Mouse (Mus musculus): ENCODE measurements around the gene Gm11541. TPM values are rescaled to one million over a fixed set of nuclear protein-coding genes. Genes with fewer than 3 reads are reported as not detected.

Gene Gm11541
- 0.23 and 0.29 TPM in 2 replicates for polyA plus RNA-seq (2015; fragmentation: Nextera tagmentation; extraction: Ambion mirVana)

- no peak within 1 kb of the TSS for H3K4me2 ChIP-seq
- H3K9me3 ChIP-seq, result no peaks in the 10 kb centered on the region
- no peak within 1 kb of the TSS for H3K27ac ChIP-seq (replicated peaks)
- no peaks in the 10 kb centered on the region for H3K36me3 ChIP-seq
- no peak for ATAC-seq (ENCODE audit: low read depth)
- no peak within 1 kb of the TSS for H3K9ac ChIP-seq
- 71% methylated on average over 5 of the region's 5 CpGs for whole genome bisulfite sequencing
- no peaks in the 10 kb centered on the region for H3K27me3 ChIP-seq
- peaks cover 15% of the 10 kb centered on the region for H3K4me1 ChIP-seq (replicated peaks)
- H3K4me3 ChIP-seq, result no peak within 1 kb of the TSS
Observed at GRCm38 (mm10) chr11:94704472-94704871, at the start of gene Gm11541. Gene Gm11541, minus strand, starts transcription at chr11:94704499.

GRCm38 (mm10) chr11:94752946-94753713, 48.8 kb upstream of the Gm11541 start:
- no peaks in the 10 kb centered on the region for H3K27me3 ChIP-seq
- WGBS, result 51% methylated on average over 2 of the region's 2 CpGs
- H3K27ac ChIP-seq (replicated peaks), result no peak overlapping the region

GRCm38 (mm10) chr11:94741732-94742272, 37.5 kb upstream of the Gm11541 start, which contains the start of gene Cdc34b:
Gene Cdc34b, plus strand, starts transcription at chr11:94741782.
- Histone ChIP-seq H3K4me1 (replicated peaks) (no peaks in the 10 kb centered on the region), H3K27ac (replicated peaks) (no peak within 1 kb of the TSS), H3K9ac (no peak within 1 kb of the TSS), H3K27me3 (no peaks in the 10 kb centered on the region), H3K4me3 (no peak within 1 kb of the TSS), H3K36me3 (no peaks in the 10 kb centered on the region), H3K9me3 (no peaks in the 10 kb centered on the region), H3K4me2 (no peak within 1 kb of the TSS)
- 84% methylated on average over 29 of the region's 29 CpGs for WGBS
- ATAC-seq (ENCODE audit: low read depth), result no peak

More at GRCm38 (mm10) chr11:94752946-94753713, 48.8 kb upstream of the Gm11541 start:
- no peak overlapping the region for H3K9ac ChIP-seq
- H3K4me2 ChIP-seq, result no peak overlapping the region
- no peaks in the 10 kb centered on the region for H3K4me1 ChIP-seq (replicated peaks)
- no peaks in the 10 kb centered on the region for H3K36me3 ChIP-seq
- H3K9me3 ChIP-seq, result no peaks in the 10 kb centered on the region
- ATAC-seq (ENCODE audit: low read depth), result no peak
- H3K4me3 ChIP-seq, result no peak overlapping the region

- Histone ChIP-seq H3K36me3 (no peaks in the 10 kb centered on the region), H3K4me2 (no peak overlapping the region), H3K9me3 (no peaks in the 10 kb centered on the region), H3K4me3 (no peak overlapping the region), H3K4me1 (replicated peaks) (no peaks in the 10 kb centered on the region), H3K27me3 (no peaks in the 10 kb centered on the region), H3K27ac (replicated peaks) (no peak overlapping the region), H3K9ac (no peak overlapping the region)
- WGBS, result 61% methylated on average over 2 of the region's 2 CpGs
- ATAC-seq (ENCODE audit: low read depth), result no peak
Observed at GRCm38 (mm10) chr11:94735746-94736145, 31.4 kb upstream of the Gm11541 start.

DNA sequence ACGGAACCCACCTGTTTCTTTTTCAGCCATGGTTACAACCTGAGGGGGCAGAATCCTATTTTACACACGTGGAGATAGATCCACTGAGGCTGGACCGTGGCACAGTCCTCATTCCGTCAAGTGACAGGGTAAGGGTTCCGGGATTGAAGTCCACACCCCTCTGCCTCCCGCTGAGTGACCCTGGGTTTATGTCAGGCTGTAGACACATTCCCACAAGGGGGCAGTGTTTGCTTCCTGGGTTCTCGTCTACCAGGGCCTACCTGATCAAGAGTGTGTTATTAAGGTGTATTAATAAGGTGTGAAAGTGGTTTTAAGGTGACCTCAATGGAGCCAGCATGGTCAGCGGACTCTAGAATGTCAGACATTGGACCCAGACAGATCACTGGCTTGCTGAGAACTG, 28.5 kb upstream of the Gm11541 start:
- H3K9ac ChIP-seq, result no peak overlapping the region
- no peak overlapping the region for H3K4me2 ChIP-seq
- H3K4me1 ChIP-seq (replicated peaks), result no peaks in the 10 kb centered on the region
- WGBS, result 40% methylated on average over 8 of the region's 8 CpGs
- H3K9me3 ChIP-seq, result no peaks in the 10 kb centered on the region
- no peak overlapping the region for H3K4me3 ChIP-seq
- no peak overlapping the region for H3K27ac ChIP-seq (replicated peaks)
- no peaks in the 10 kb centered on the region for H3K27me3 ChIP-seq
- no peak for ATAC-seq (ENCODE audit: low read depth)
- H3K36me3 ChIP-seq, result no peaks in the 10 kb centered on the region

- Histone ChIP-seq H3K9me3 (no peaks in the 10 kb centered on the region), H3K4me1 (replicated peaks) (no peaks in the 10 kb centered on the region), H3K36me3 (no peaks in the 10 kb centered on the region), H3K27ac (replicated peaks) (no peak overlapping the region), H3K9ac (no peak overlapping the region), H3K4me2 (no peak overlapping the region), H3K4me3 (no peak overlapping the region), H3K27me3 (no peaks in the 10 kb centered on the region)
- no peak for ATAC-seq (ENCODE audit: low read depth)
- 93% methylated on average over 12 of the region's 12 CpGs for WGBS
Observed at GRCm38 (mm10) chr11:94731229-94731628, 26.9 kb upstream of the Gm11541 start.

GRCm38 (mm10) chr11:94730261-94730660, 26.0 kb upstream of the Gm11541 start:
- no peak for ATAC-seq (ENCODE audit: low read depth)
- Histone ChIP-seq H3K4me3 (no peak overlapping the region), H3K27me3 (no peaks in the 10 kb centered on the region), H3K9me3 (no peaks in the 10 kb centered on the region), H3K4me1 (replicated peaks) (0 out of 2 replicates have a peak, but pooled peaks cover 5% of the 10 kb centered on the region), H3K36me3 (no peaks in the 10 kb centered on the region), H3K27ac (replicated peaks) (no peak overlapping the region), H3K9ac (no peak overlapping the region), H3K4me2 (no peak overlapping the region)
- 32% methylated on average over 5 of the region's 5 CpGs for WGBS

- ATAC-seq (ENCODE audit: low read depth), result no peak
- Histone ChIP-seq H3K9me3 (no peaks in the 10 kb centered on the region), H3K27me3 (no peaks in the 10 kb centered on the region), H3K36me3 (no peaks in the 10 kb centered on the region), H3K27ac (replicated peaks) (no peak overlapping the region), H3K4me2 (no peak overlapping the region), H3K9ac (no peak overlapping the region), H3K4me1 (replicated peaks) (0 out of 2 replicates have a peak, but pooled peaks cover 5% of the 10 kb centered on the region), H3K4me3 (no peak overlapping the region)
- 38% methylated on average over 4 of the region's 4 CpGs for WGBS
Observed at GRCm38 (mm10) chr11:94729565-94729964, 25.3 kb upstream of the Gm11541 start.

- H3K9ac ChIP-seq, result no peak overlapping the region
- H3K4me3 ChIP-seq, result no peak overlapping the region
- no peak for ATAC-seq (ENCODE audit: low read depth)
- H3K36me3 ChIP-seq, result no peaks in the 10 kb centered on the region
- H3K27me3 ChIP-seq, result no peaks in the 10 kb centered on the region
- no peaks in the 10 kb centered on the region for H3K9me3 ChIP-seq
- 87% methylated on average over 3 of the region's 3 CpGs for WGBS
- no peak overlapping the region for H3K27ac ChIP-seq (replicated peaks)
- H3K4me1 ChIP-seq (replicated peaks), result 0 out of 2 replicates have a peak, but pooled peaks cover 5% of the 10 kb centered on the region
- H3K4me2 ChIP-seq, result no peak overlapping the region
Observed at GRCm38 (mm10) chr11:94728545-94728944, 24.2 kb upstream of the Gm11541 start.

DNA sequence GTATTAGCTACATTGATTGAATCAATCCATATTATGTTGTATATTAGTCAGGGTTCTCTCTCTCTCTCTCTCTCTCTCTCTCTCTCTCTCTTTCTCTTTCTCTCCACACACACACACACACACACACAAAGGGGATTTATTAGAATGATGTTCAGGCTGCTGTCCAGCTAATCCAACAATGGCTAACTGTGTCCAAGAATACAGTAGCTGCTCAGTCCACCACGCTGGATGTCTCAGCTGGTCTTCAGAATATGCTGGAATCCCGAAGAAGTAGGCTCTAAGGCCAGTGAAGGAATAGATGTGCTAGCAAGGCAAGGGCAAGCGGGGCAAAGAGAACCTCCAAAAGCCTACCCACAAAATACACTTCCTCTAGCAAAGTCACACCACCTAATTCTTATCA, 23.0 kb upstream of the Gm11541 start:
- no peak overlapping the region for H3K9ac ChIP-seq
- no peak overlapping the region for H3K27ac ChIP-seq (replicated peaks)
- no peak overlapping the region for H3K4me3 ChIP-seq
- H3K36me3 ChIP-seq, result no peaks in the 10 kb centered on the region
- no peak overlapping the region for H3K4me2 ChIP-seq
- ATAC-seq (ENCODE audit: low read depth), result no peak
- no peaks in the 10 kb centered on the region for H3K27me3 ChIP-seq
- no peaks in the 10 kb centered on the region for H3K9me3 ChIP-seq
- H3K4me1 ChIP-seq (replicated peaks), result 0 out of 2 replicates have a peak, but pooled peaks cover 5% of the 10 kb centered on the region
- 88% methylated on average over 3 of the region's 3 CpGs for WGBS

DNA sequence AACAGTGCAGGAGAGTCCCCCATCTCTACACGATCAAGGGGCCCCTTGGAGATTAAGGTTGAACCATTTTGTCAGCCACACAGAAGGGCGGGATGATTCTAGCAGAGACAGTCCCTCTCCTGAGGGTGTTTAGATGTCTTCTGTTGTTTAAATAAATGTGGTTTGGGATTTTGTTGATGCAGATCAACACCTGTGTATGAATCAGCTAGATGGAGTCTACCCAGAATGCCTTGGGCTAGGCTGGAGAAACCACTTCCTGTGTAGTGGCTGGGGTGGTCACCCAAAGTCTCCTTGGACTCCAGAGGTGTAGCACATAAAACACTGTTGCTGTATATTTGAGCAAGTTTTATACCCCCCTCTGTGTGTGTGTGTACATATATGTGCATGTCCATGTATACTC, 14.9 kb upstream of the Gm11541 start:
- Histone ChIP-seq H3K36me3 (no peaks in the 10 kb centered on the region), H3K9me3 (no peaks in the 10 kb centered on the region), H3K4me2 (no peak overlapping the region), H3K9ac (no peak overlapping the region), H3K27me3 (no peaks in the 10 kb centered on the region), H3K4me3 (no peak overlapping the region), H3K27ac (replicated peaks) (no peak overlapping the region), H3K4me1 (replicated peaks) (no peaks in the 10 kb centered on the region; the same call in none of the 2 replicates)
- 83% methylated on average over 2 of the region's 2 CpGs for WGBS
- ATAC-seq (ENCODE audit: low read depth), result no peak

- no peaks in the 10 kb centered on the region; the same call in none of the 2 replicates for H3K4me1 ChIP-seq (replicated peaks)
- H3K27ac ChIP-seq (replicated peaks), result no peak overlapping the region
- 86% methylated on average over 7 of the region's 7 CpGs for WGBS
- H3K9ac ChIP-seq, result no peak overlapping the region
- no peak for ATAC-seq (ENCODE audit: low read depth)
- no peaks in the 10 kb centered on the region for H3K36me3 ChIP-seq
- no peak overlapping the region for H3K4me2 ChIP-seq
- H3K27me3 ChIP-seq, result no peaks in the 10 kb centered on the region
- H3K4me3 ChIP-seq, result no peak overlapping the region
- H3K9me3 ChIP-seq, result no peaks in the 10 kb centered on the region
Observed at GRCm38 (mm10) chr11:94718113-94718909, 14.0 kb upstream of the Gm11541 start.
